Mouse (Mus musculus) ES-E14 (cell line): ENCODE measurements around the gene Rdh12. TPM values are rescaled to one million over a fixed set of nuclear protein-coding genes. Genes with fewer than 3 reads are reported as not detected.

Source experiments
- DNase-seq: peaks from one replicate; pipeline ENCODE4 v3.0.0-alpha.2; 2013; ENCODE audit warnings: low read depth, low spot score
- H3K27ac ChIP-seq: 2 replicates; pipeline ENCODE4 v1.5.1; 2012; ENCODE audit warnings: low read depth, mild to moderate bottlenecking, low read length, moderate library complexity, mixed read lengths; ENCODE audit not compliant: poor library complexity, insufficient read depth, severe bottlenecking
- H3K36me3 ChIP-seq: 2 replicates; pipeline ENCODE4 v1.6.1; 2012; ENCODE audit warnings: mild to moderate bottlenecking, low read length, moderate library complexity, mixed read lengths; ENCODE audit not compliant: control insufficient read depth, poor library complexity, insufficient read depth, severe bottlenecking
- H3K4me1 ChIP-seq, 2 experiments: fragments of 150-350 bp in 1 of 2; sonication (generic) in 1 of 2; 2 replicates each; pipeline ENCODE4 v1.6.1; 2012; ENCODE audit warnings: low read length in 2 of 2, mild to moderate bottlenecking in 1 of 2, mixed read lengths in 1 of 2; ENCODE audit not compliant: control insufficient read depth in 2 of 2, insufficient read depth in 2 of 2, poor library complexity in 1 of 2
- H3K4me3 ChIP-seq, 2 experiments: fragments of 150-350 bp in 1 of 2; sonication (generic) in 1 of 2; 2 replicates each; pipeline ENCODE4 v1.5.1; 2012; ENCODE audit warnings: low read length in 2 of 2, low read depth in 1 of 2, mild to moderate bottlenecking in 1 of 2, mixed read lengths in 1 of 2; ENCODE audit not compliant: insufficient read depth in 1 of 2, poor library complexity in 1 of 2, severe bottlenecking in 1 of 2
- H3K9ac ChIP-seq: 2 replicates; pipeline ENCODE4 v1.6.1; 2012; ENCODE audit warnings: low read depth, mild to moderate bottlenecking, low read length, mixed read lengths; ENCODE audit not compliant: poor library complexity, insufficient read depth, severe bottlenecking
- H3K9me3 ChIP-seq: fragments of 150-350 bp; sonication (generic); 2 replicates; pipeline ENCODE4 v1.6.1; 2012; ENCODE audit warnings: low read depth, mild to moderate bottlenecking, low read length; ENCODE audit not compliant: control insufficient read depth, insufficient read depth
- CHD2 ChIP-seq: IDR thresholded peaks from 2 replicates; pipeline ENCODE4 v1.6.1; 2014; ENCODE audit warnings: mild to moderate bottlenecking, low read depth, low read length, inconsistent platforms
- HCFC1 ChIP-seq: IDR thresholded peaks from 2 replicates; pipeline ENCODE4 v1.6.1; 2012; ENCODE audit warnings: low read length, inconsistent platforms, borderline replicate concordance; ENCODE audit not compliant: insufficient read depth
- MAFK ChIP-seq: IDR thresholded peaks from 2 replicates; pipeline ENCODE4 v1.6.1; 2014; ENCODE audit warnings: mild to moderate bottlenecking, low read depth, low read length, inconsistent platforms; ENCODE audit not compliant: insufficient read depth
- ZC3H11A ChIP-seq: IDR thresholded peaks from 2 replicates; pipeline ENCODE4 v1.6.1; 2012; ENCODE audit warnings: low read depth, mild to moderate bottlenecking, inconsistent platforms, low read length, borderline replicate concordance
- ZNF384 ChIP-seq: IDR thresholded peaks from 2 replicates; pipeline ENCODE4 v1.6.1; 2012; ENCODE audit warnings: low read depth, low read length, inconsistent platforms
- in situ Hi-C, 2 experiments: fragments of 600-800 bp; cut with MboI; formaldehyde crosslinking; loops; one replicate each; pipeline ENCODE4 v1.15.1; 2025; ENCODE audit warnings: low sequenced_read_pairs in 2 of 2, inconsistent platforms in 1 of 2; ENCODE audit not compliant: unreplicated experiment in 2 of 2
- total RNA-seq: library from RNA; depleted of rRNA; stranded (reverse); fragments of 300-350 nt; gene quantifications from 2 replicates; pipeline ENCODE4 v1.2.3, GENCODE M21; 2012

Rdh12 gene
- total RNA-seq, 1 experiment, result 1.2 TPM

DNA sequence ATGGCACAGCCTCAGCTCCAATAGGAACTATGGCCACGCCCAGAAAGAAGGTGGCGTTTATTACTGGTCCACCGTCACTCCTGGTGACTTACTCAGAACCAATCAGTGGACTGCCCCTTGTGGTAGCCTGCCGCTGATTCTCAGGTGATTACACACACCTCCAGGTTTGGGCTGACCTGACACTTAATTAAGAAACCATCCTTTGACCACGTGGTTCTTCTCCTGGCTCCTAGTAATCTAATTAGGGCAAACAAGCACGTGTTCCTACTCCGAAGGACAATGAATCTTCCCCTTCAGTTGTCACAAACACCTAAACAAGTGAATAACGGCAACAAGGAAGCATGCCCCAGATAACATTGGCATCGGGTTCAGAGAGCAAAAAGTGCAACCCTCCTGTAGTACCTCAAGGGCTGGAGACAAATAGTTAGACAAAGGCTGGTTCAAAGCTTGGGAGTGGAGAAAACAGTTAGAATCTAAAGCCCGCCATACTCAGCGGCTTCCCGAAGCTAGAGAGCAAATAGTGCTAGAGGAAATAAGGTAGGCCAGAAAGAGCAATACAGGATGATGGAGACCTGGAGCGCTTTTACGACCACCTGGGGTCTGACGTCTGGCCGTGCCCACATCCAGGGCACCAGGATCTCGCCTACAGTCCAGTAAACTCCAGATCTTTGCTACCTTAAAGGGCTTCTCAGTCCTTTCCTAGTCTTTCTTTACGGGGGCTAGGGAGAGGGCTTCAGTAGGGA lies 17.6 kb upstream of the Rdh12 start:
- H3K4me1 ChIP-seq, result peaks cover 0 to 3% of the 10 kb centered on the region in 2 experiments; a peak in 2 of 4 replicates
- peak overlapping the region; percentile 63; the same call in 1 of the 2 replicates for H3K9ac ChIP-seq
- peak overlapping the region; percentile 65 to 97 for H3K4me3 ChIP-seq
- peak; percentile 74 for DNase-seq
- in situ Hi-C loops, result no loop called here
- no peak overlapping the region for H3K27ac ChIP-seq
- TF ChIP-seq HCFC1 (no peak), CHD2 (peak; percentile 41; the same call in 1 of the 2 replicates), ZNF384 (no peak)
- peaks cover 10% of the 10 kb centered on the region; the same call in 1 of the 2 replicates for H3K36me3 ChIP-seq
- no peaks in the 10 kb centered on the region for H3K9me3 ChIP-seq

DNA sequence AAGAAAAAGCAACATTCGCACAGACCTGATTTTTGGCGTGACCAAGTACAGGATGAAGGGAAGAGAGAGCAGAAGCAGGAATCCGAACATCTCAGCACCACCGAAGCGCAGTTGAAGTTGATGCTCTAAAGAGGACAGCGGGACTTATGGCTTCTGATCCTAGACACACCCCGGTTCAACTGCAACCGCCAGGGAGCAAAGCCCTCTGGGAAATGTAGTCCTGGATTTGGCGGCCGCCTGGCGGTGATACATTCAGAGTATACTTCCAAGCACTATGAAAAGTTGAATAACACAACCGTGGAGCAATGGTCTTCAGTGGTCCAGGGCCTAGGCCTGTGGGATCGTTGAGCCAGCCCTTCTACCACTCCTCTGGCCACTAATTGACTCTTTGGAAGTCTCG lies 17.0 kb upstream of the Rdh12 start:
- H3K4me1 ChIP-seq, result peaks cover 0 to 3% of the 10 kb centered on the region in 2 experiments; a peak in 2 of 4 replicates
- peak overlapping the region; percentile 65 to 97 for H3K4me3 ChIP-seq
- no peak overlapping the region for H3K27ac ChIP-seq
- TF ChIP-seq CHD2 (no peak), HCFC1 (peak; percentile 96)
- peak overlapping the region; percentile 63; the same call in 1 of the 2 replicates for H3K9ac ChIP-seq
- peak; percentile 71 for DNase-seq
- in situ Hi-C loops, result no loop called here
- no peaks in the 10 kb centered on the region for H3K9me3 ChIP-seq
- peaks cover 5% of the 10 kb centered on the region; the same call in 1 of the 2 replicates for H3K36me3 ChIP-seq

DNA sequence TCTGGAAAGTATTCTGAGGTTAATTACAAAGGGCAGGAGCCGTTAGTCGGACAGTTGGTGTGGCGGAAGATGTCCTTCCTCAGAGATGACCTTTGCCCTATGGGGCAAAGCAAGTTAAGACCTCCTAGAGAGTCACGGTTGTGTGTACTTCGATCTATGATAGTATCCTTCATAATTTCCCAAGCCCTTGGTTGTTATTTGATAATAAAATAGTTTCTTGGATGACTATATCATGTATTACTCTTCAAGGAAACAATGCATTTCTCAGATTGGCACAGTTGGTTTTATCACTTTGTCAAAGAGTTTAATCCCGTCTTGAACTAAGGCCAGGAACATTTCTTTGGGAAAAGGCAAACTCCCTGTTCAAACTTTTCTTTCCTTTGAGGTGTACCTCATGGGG lies 16.5 kb upstream of the Rdh12 start, which contains the start of gene Rdh11:
Gene Rdh11 (minus strand): TSS at position 101 of the 400 bp plus-strand sequence.
- TF ChIP-seq ZNF384 (no peak), HCFC1 (no peak), ZC3H11A (no peak), CHD2 (no peak), MAFK (no peak)
- in situ Hi-C loops, result no loop called here
- no peak for DNase-seq
- Histone ChIP-seq H3K4me3 (peak within 1 kb of the TSS; percentile 65 to 97), H3K9ac (peak within 1 kb of the TSS; percentile 63; the same call in 1 of the 2 replicates), H3K4me1 (peaks cover 0 to 3% of the 10 kb centered on the region in 2 experiments; a peak in 2 of 4 replicates), H3K9me3 (no peaks in the 10 kb centered on the region), H3K36me3 (peaks cover 5% of the 10 kb centered on the region; the same call in 1 of the 2 replicates), H3K27ac (no peak within 1 kb of the TSS)

DNA sequence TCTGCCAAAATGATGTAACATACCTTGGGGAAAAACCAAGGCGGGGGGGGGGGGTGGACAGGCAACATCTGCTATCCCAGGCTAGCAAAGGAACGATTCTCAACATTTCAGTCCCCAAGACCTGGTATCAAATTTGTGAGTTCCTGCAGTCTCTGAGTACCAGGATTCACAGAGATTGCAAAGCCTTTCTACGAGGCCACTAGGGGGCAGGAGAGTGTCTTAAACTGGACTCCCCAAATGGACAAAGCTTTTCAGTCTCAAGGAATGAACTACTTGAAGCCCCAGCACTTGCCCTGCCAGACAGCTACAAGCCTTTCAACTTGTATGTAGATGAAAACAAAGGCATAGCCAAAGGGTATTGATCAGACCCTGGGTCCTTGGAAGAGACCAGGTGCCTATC lies 15.3 kb upstream of the Rdh12 start:
- in situ Hi-C loops, result no loop called here
- Histone ChIP-seq H3K9me3 (no peaks in the 10 kb centered on the region), H3K27ac (no peak overlapping the region), H3K4me3 (no peak overlapping the region), H3K4me1 (peaks cover 0 to 3% of the 10 kb centered on the region in 2 experiments; a peak in 2 of 4 replicates), H3K36me3 (peaks cover 2% of the 10 kb centered on the region; the same call in 1 of the 2 replicates), H3K9ac (no peak overlapping the region)
- peak; percentile 65 for DNase-seq
- TF ChIP-seq ZNF384 (no peak), MAFK (no peak), HCFC1 (0 out of 2 replicates have a peak, but pooled peaks have one; percentile 18), CHD2 (no peak), ZC3H11A (peak; percentile 53; the same call in 1 of the 2 replicates)
